Mouse (Mus musculus): ENCODE measurements around the gene Cd209c.

DNA sequence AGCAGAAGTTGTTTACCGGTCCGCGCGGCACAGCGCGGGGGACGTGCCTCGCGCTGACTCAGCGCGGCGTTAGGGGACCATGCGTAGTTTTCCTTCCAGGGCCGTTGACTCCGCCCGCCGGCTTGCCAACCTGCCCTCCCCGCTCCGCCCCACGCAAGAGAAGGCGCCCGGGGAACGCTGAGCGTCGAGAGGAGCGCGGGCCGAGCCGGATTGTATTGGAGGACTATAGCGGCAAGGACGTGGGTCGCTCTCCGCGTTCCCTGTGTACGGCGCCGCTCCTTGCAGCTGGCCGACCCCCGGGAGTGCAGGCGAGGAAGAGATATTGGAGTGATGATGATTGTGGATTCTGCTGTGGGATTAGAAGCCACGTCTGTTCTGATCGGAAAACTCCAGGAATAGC lies 39.7 kb upstream of the Cd209c start:
- TF ChIP-seq POLR2A (IDR thresholded peaks at IDR 0.05; ENCODE audit: low read depth, low read length) (no peak), CTCF (IDR thresholded peaks at IDR 0.05; ENCODE audit: extremely low read depth, insufficient read depth, insufficient read length, insufficient replicate concordance) (no peak)

Measured in spleen, adult 2 months (tissue).